Mouse (Mus musculus): ENCODE results near the gene Ndufa7. TPM values are rescaled to one million over a fixed set of nuclear protein-coding genes. Genes with fewer than 3 reads are reported as not detected.
A peak's percentile ranks its signal among the peaks of the same experiment; 100 is the strongest.
"Not testable (repeated sequence)": the region's sequence is repeated elsewhere in the genome, so short reads cannot be mapped to it uniquely, and the experiment has no call there.

Ndufa7 gene
- total RNA-seq, 2 experiments from 2014 or later: 487 to 498 TPM

- peak; percentile 40 to 56 for DNase-seq (ENCODE audit: low spot score in 2 of 2)
Measured at GRCm38 (mm10) chr17:33865330-33866030, 41.1 kb downstream of the Ndufa7 start.

- not testable (repeated sequence) for DNase-seq (ENCODE audit: low spot score in 2 of 2)
Measured at GRCm38 (mm10) chr17:33873537-33873936, 49.2 kb downstream of the Ndufa7 start, which contains the start of gene Gm7029. Gm7029 (plus strand) TSS chr17:33873837.

- no peak for DNase-seq (ENCODE audit: low spot score in 2 of 2)
Measured at GRCm38 (mm10) chr17:33874411-33874810, 50.0 kb downstream of the Ndufa7 start.

GRCm38 (mm10) chr17:33875797-33876196, 51.4 kb downstream of the Ndufa7 start:
- DNase-seq (ENCODE audit: low spot score in 2 of 2): not testable (repeated sequence)

- DNase-seq (ENCODE audit: low spot score in 2 of 2): not testable (repeated sequence)
Measured at GRCm38 (mm10) chr17:33884320-33884719, 59.9 kb downstream of the Ndufa7 start.

GRCm38 (mm10) chr17:33887802-33888201, 63.4 kb downstream of the Ndufa7 start:
- DNase-seq (ENCODE audit: low spot score in 2 of 2): not testable (repeated sequence)

Small RNAs within 50 kb of the gene (microRNA-seq; reads per million reads assigned to microRNA genes)
- gene Gm27740 (ENCODE audit: borderline number of aligned reads in 2 of 2): 0 reads per million in 2 experiments

Other genes starting within 250 kb of the Ndufa7 start
- gene Zfp414, start 195.5 kb upstream of the Ndufa7 start, total RNA-seq (2021): 10 to 100 TPM; 28.9 to 31.8 TPM
- under 1 TPM in 1 of 2 experiments, not detected in 1; 0.38 TPM for gene Pram1, start 186.5 kb upstream of the Ndufa7 start, total RNA-seq (2021)
- 100 to 1,000 TPM; 169 to 184 TPM for gene Hnrnpm, start 137.7 kb upstream of the Ndufa7 start, total RNA-seq (2021)
- 100 to 1,000 TPM; 122 to 124 TPM for gene March2, start 105.9 kb upstream of the Ndufa7 start, total RNA-seq (2021)
- 100 to 1,000 TPM; 208 to 255 TPM for gene Rab11b, start 64.0 kb upstream of the Ndufa7 start, total RNA-seq (2021)
- 100 to 1,000 TPM in 1 of 2 experiments, 10 to 100 TPM in 1; 47.8 to 111 TPM for gene Angptl4, start 42.7 kb upstream of the Ndufa7 start, total RNA-seq (2021)
- 10 to 100 TPM; 66.2 to 93.4 TPM for gene Kank3, start 14.1 kb upstream of the Ndufa7 start, total RNA-seq (2021)
- gene Rps28, start within 50 bp of the Ndufa7 start, total RNA-seq (2021): 1,000 to 10,000 TPM; 1,292 to 1,451 TPM
- 10 to 100 TPM; 24.0 to 39.7 TPM for gene Cd320, start 18.5 kb downstream of the Ndufa7 start, total RNA-seq (2021)
- not detected for gene Gm7029, start 49.3 kb downstream of the Ndufa7 start, total RNA-seq (2021)
- gene Kifc1, start 66.1 kb downstream of the Ndufa7 start, total RNA-seq (2021): 1 to 10 TPM in 1 of 2 experiments, under 1 TPM in 1; 0.86 to 1.8 TPM
- not detected for gene Platr17, start 80.6 kb downstream of the Ndufa7 start, total RNA-seq (2021)
- 10 to 100 TPM; 25.5 to 29.7 TPM for gene Daxx, start 84.8 kb downstream of the Ndufa7 start, total RNA-seq (2021)
- 100 to 1,000 TPM; 179 to 234 TPM for gene Tapbp, start 91.3 kb downstream of the Ndufa7 start, total RNA-seq (2021)
- 10 to 100 TPM; 20.3 to 23.3 TPM for gene Zbtb22, start 91.3 kb downstream of the Ndufa7 start, total RNA-seq (2021)
- 10 to 100 TPM; 42.8 to 46.3 TPM for gene Rgl2, start 105.0 kb downstream of the Ndufa7 start, total RNA-seq (2021)
- gene Pfdn6, start 115.8 kb downstream of the Ndufa7 start, total RNA-seq (2021): 10 to 100 TPM; 79.6 to 90.7 TPM
- gene Wdr46, start 116.1 kb downstream of the Ndufa7 start, total RNA-seq (2021): 10 to 100 TPM; 29.2 to 35.7 TPM
- gene B3galt4, start 126.9 kb downstream of the Ndufa7 start, total RNA-seq (2021): 1 to 10 TPM; 3.9 to 5.0 TPM
- gene Vps52, start 131.2 kb downstream of the Ndufa7 start, total RNA-seq (2021): 10 to 100 TPM; 51.1 to 53.5 TPM
- 100 to 1,000 TPM; 672 to 676 TPM for gene Rps18, start 131.4 kb downstream of the Ndufa7 start, total RNA-seq (2021)
- gene H2-K1, start 175.8 kb downstream of the Ndufa7 start, total RNA-seq (2021): 1,000 to 10,000 TPM in 1 of 2 experiments, 100 to 1,000 TPM in 1; 550 to 1,344 TPM
- gene Ring1, start 200.1 kb downstream of the Ndufa7 start, total RNA-seq (2021): 10 to 100 TPM; 43.9 to 45.5 TPM
- gene H2-Ke6, start 203.5 kb downstream of the Ndufa7 start, total RNA-seq (2021): 100 to 1,000 TPM; 246 to 274 TPM
- gene Slc39a7, start 207.1 kb downstream of the Ndufa7 start, total RNA-seq (2021): 100 to 1,000 TPM; 131 to 156 TPM
- 10 to 100 TPM; 55.9 to 58.2 TPM for gene Rxrb, start 207.2 kb downstream of the Ndufa7 start, total RNA-seq (2021)
- 1 to 10 TPM; 1.4 to 1.9 TPM for gene Col11a2, start 214.9 kb downstream of the Ndufa7 start, total RNA-seq (2021)